Mouse (Mus musculus): ENCODE data around the gene Sacm1l. TPM values are rescaled to one million over a fixed set of nuclear protein-coding genes. Genes with fewer than 3 reads are reported as not detected.

Gene Sacm1l
- polyA plus RNA-seq, 1 experiment from 2014 or later: 49.9 TPM

- 0 out of 2 replicates have a peak, but pooled peaks cover 6% of the 10 kb centered on the region for H3K4me1 ChIP-seq (replicated peaks)
- WGBS: 94% methylated on average over 5 of the region's 5 CpGs
- H3K27me3 ChIP-seq: no peaks in the 10 kb centered on the region
- no peaks in the 10 kb centered on the region for H3K9me3 ChIP-seq
- no peak for ATAC-seq
- H3K4me3 ChIP-seq (replicated peaks): no peak overlapping the region
- H3K27ac ChIP-seq: no peak overlapping the region
- no peak overlapping the region for H3K9ac ChIP-seq (replicated peaks)
- no peak overlapping the region for H3K4me2 ChIP-seq (replicated peaks)
- H3K36me3 ChIP-seq: peaks cover 17% of the 10 kb centered on the region
Observed at GRCm38 (mm10) chr9:123510926-123511325, 18.6 kb upstream of the Sacm1l start.

- H3K4me3 ChIP-seq (replicated peaks): no peak overlapping the region
- H3K4me2 ChIP-seq (replicated peaks): no peak overlapping the region
- H3K9ac ChIP-seq (replicated peaks): no peak overlapping the region
- ATAC-seq: no peak
- no peaks in the 10 kb centered on the region for H3K9me3 ChIP-seq
- 0 out of 2 replicates have a peak, but pooled peaks cover 6% of the 10 kb centered on the region for H3K4me1 ChIP-seq (replicated peaks)
- peaks cover 24% of the 10 kb centered on the region for H3K36me3 ChIP-seq
- 86% methylated on average over 2 of the region's 2 CpGs for WGBS
- no peaks in the 10 kb centered on the region for H3K27me3 ChIP-seq
- no peak overlapping the region for H3K27ac ChIP-seq
Observed at GRCm38 (mm10) chr9:123512482-123512881, 17.1 kb upstream of the Sacm1l start.

GRCm38 (mm10) chr9:123515087-123515486, 14.5 kb upstream of the Sacm1l start:
- no peaks in the 10 kb centered on the region for H3K27me3 ChIP-seq
- 0 out of 2 replicates have a peak, but pooled peaks cover 1% of the 10 kb centered on the region for H3K4me1 ChIP-seq (replicated peaks)

GRCm38 (mm10) chr9:123516641-123517385, 12.7 kb upstream of the Sacm1l start:
- no peaks in the 10 kb centered on the region for H3K9me3 ChIP-seq
- H3K4me2 ChIP-seq (replicated peaks): no peak overlapping the region
- H3K4me1 ChIP-seq (replicated peaks): no peaks in the 10 kb centered on the region
- WGBS: 93% methylated on average over 7 of the region's 7 CpGs
- H3K27me3 ChIP-seq: no peaks in the 10 kb centered on the region
- ATAC-seq: no peak
- no peak overlapping the region for H3K4me3 ChIP-seq (replicated peaks)
- no peak overlapping the region for H3K9ac ChIP-seq (replicated peaks)
- H3K36me3 ChIP-seq: peaks cover 38% of the 10 kb centered on the region
- H3K27ac ChIP-seq: no peak overlapping the region

More at GRCm38 (mm10) chr9:123515087-123515486, 14.5 kb upstream of the Sacm1l start:
- Histone ChIP-seq H3K27ac (no peak overlapping the region), H3K9me3 (no peaks in the 10 kb centered on the region), H3K4me2 (replicated peaks) (no peak overlapping the region), H3K36me3 (peaks cover 40% of the 10 kb centered on the region), H3K9ac (replicated peaks) (no peak overlapping the region), H3K4me3 (replicated peaks) (no peak overlapping the region)
- 98% methylated on average over 2 of the region's 2 CpGs for WGBS
- no peak for ATAC-seq

- Histone ChIP-seq H3K4me1 (replicated peaks) (no peaks in the 10 kb centered on the region), H3K27ac (no peak overlapping the region), H3K36me3 (peaks cover 31% of the 10 kb centered on the region), H3K4me2 (replicated peaks) (no peak overlapping the region), H3K9ac (replicated peaks) (no peak overlapping the region), H3K27me3 (no peaks in the 10 kb centered on the region), H3K9me3 (no peaks in the 10 kb centered on the region), H3K4me3 (replicated peaks) (no peak overlapping the region)
- 92% methylated on average over 13 of the region's 13 CpGs for WGBS
- ATAC-seq: no peak
Observed at GRCm38 (mm10) chr9:123518969-123519894, 10.3 kb upstream of the Sacm1l start.

- no peaks in the 10 kb centered on the region for H3K27me3 ChIP-seq
- no peak overlapping the region for H3K9ac ChIP-seq (replicated peaks)
- peaks cover 31% of the 10 kb centered on the region for H3K36me3 ChIP-seq
- H3K4me1 ChIP-seq (replicated peaks): no peaks in the 10 kb centered on the region
- H3K4me3 ChIP-seq (replicated peaks): no peak overlapping the region
- ATAC-seq: no peak
- WGBS: 98% methylated on average over 3 of the region's 3 CpGs
- H3K9me3 ChIP-seq: no peaks in the 10 kb centered on the region
- H3K4me2 ChIP-seq (replicated peaks): no peak overlapping the region
- no peak overlapping the region for H3K27ac ChIP-seq
Observed at GRCm38 (mm10) chr9:123520735-123521134, 8.8 kb upstream of the Sacm1l start.

- Histone ChIP-seq H3K4me3 (replicated peaks) (no peak overlapping the region), H3K27ac (no peak overlapping the region), H3K4me2 (replicated peaks) (no peak overlapping the region), H3K27me3 (no peaks in the 10 kb centered on the region), H3K36me3 (peaks cover 21% of the 10 kb centered on the region), H3K9me3 (no peaks in the 10 kb centered on the region), H3K4me1 (replicated peaks) (peaks cover 9% of the 10 kb centered on the region), H3K9ac (replicated peaks) (no peak overlapping the region)
- WGBS: 30% methylated on average over 3 of the region's 3 CpGs
- ATAC-seq: no peak
Observed at GRCm38 (mm10) chr9:123523676-123524075, 5.9 kb upstream of the Sacm1l start.

- H3K9ac ChIP-seq (replicated peaks): no peak overlapping the region
- 0% methylated on average over 1 of the region's 1 CpGs for WGBS
- peak overlapping the region; percentile 20; the same call in 1 of the 2 replicates for H3K27ac ChIP-seq
- H3K4me3 ChIP-seq (replicated peaks): no peak overlapping the region
- H3K27me3 ChIP-seq: no peaks in the 10 kb centered on the region
- no peaks in the 10 kb centered on the region for H3K9me3 ChIP-seq
- peaks cover 9% of the 10 kb centered on the region for H3K4me1 ChIP-seq (replicated peaks)
- peaks cover 8% of the 10 kb centered on the region for H3K36me3 ChIP-seq
- H3K4me2 ChIP-seq (replicated peaks): no peak overlapping the region
- no peak for ATAC-seq
Observed at GRCm38 (mm10) chr9:123525095-123525494, 4.5 kb upstream of the Sacm1l start.

GRCm38 (mm10) chr9:123526502-123526901, 3.1 kb upstream of the Sacm1l start:
- Histone ChIP-seq H3K4me3 (replicated peaks) (no peak overlapping the region), H3K9me3 (no peaks in the 10 kb centered on the region), H3K4me1 (replicated peaks) (peaks cover 21% of the 10 kb centered on the region), H3K9ac (replicated peaks) (no peak overlapping the region), H3K36me3 (no peaks in the 10 kb centered on the region), H3K27ac (no peak overlapping the region), H3K4me2 (replicated peaks) (no peak overlapping the region), H3K27me3 (no peaks in the 10 kb centered on the region)
- WGBS: 84% methylated on average over 5 of the region's 5 CpGs
- no peak for ATAC-seq

GRCm38 (mm10) chr9:123528087-123528925, 1.3 kb upstream of the Sacm1l start:
- ATAC-seq: no peak
- Histone ChIP-seq H3K9me3 (no peaks in the 10 kb centered on the region), H3K36me3 (no peaks in the 10 kb centered on the region), H3K4me1 (replicated peaks) (peaks cover 30% of the 10 kb centered on the region), H3K4me3 (replicated peaks) (peak overlapping the region; percentile 97), H3K9ac (replicated peaks) (peak overlapping the region; percentile 63), H3K27me3 (no peaks in the 10 kb centered on the region), H3K27ac (peak overlapping the region; percentile 82), H3K4me2 (replicated peaks) (peak overlapping the region; percentile 55)
- whole genome bisulfite sequencing: 27% methylated on average over 6 of the region's 6 CpGs

GRCm38 (mm10) chr9:123528926-123529295, 648 bp upstream of the Sacm1l start:
- Histone ChIP-seq H3K9ac (replicated peaks) (peak overlapping the region; percentile 63), H3K4me2 (replicated peaks) (peak overlapping the region; percentile 55), H3K9me3 (no peaks in the 10 kb centered on the region), H3K27ac (peak overlapping the region; percentile 82), H3K27me3 (no peaks in the 10 kb centered on the region), H3K36me3 (no peaks in the 10 kb centered on the region), H3K4me1 (replicated peaks) (peaks cover 30% of the 10 kb centered on the region), H3K4me3 (replicated peaks) (peak overlapping the region; percentile 97)
- 1% methylated on average over 17 of the region's 17 CpGs for WGBS
- peak; percentile 32 for ATAC-seq
